Mouse (Mus musculus) midbrain, embryonic 15.5 days (tissue): ENCODE measurements around the gene Ide. TPM values are rescaled to one million over a fixed set of nuclear protein-coding genes. Genes with fewer than 3 reads are reported as not detected.

Experiments
- ATAC-seq: fragments of 200-750 bp; cut with Nextera tagmentation; replicated peaks from 2 replicates; pipeline ENCODE4 v1.8.0; 2017; ENCODE audit warnings: moderate TSS enrichment
- H3K27ac ChIP-seq: fragments of 300-500 bp; sonication (generic); 2 replicates; pipeline ENCODE4 v1.5.1; 2015; ENCODE audit warnings: mild to moderate bottlenecking, inconsistent platforms
- H3K27me3 ChIP-seq: fragments of 300-500 bp; sonication (generic); replicated peaks from 2 replicates; pipeline ENCODE4 v1.6.1; 2015; ENCODE audit warnings: inconsistent platforms
- H3K36me3 ChIP-seq: fragments of 300-500 bp; sonication (generic); replicated peaks from 2 replicates; pipeline ENCODE4 v1.6.1; 2015; ENCODE audit warnings: inconsistent platforms
- H3K4me1 ChIP-seq: fragments of 300-500 bp; sonication (generic); 2 replicates; pipeline ENCODE4 v1.6.1; 2015; ENCODE audit warnings: inconsistent platforms
- H3K4me2 ChIP-seq: fragments of 300-500 bp; sonication (generic); 2 replicates; pipeline ENCODE4 v1.6.1; 2015; ENCODE audit warnings: inconsistent platforms, mild to moderate bottlenecking, moderate library complexity
- H3K4me3 ChIP-seq: fragments of 300-500 bp; sonication (generic); 2 replicates; pipeline ENCODE4 v1.5.1; 2015; ENCODE audit warnings: mild to moderate bottlenecking, inconsistent platforms
- H3K9ac ChIP-seq: fragments of 300-500 bp; sonication (generic); 2 replicates; pipeline ENCODE4 v1.6.1; 2015; ENCODE audit warnings: mild to moderate bottlenecking, inconsistent platforms
- H3K9me3 ChIP-seq: fragments of 300-500 bp; sonication (generic); 2 replicates; pipeline ENCODE4 v1.6.1; 2016; ENCODE audit warnings: inconsistent platforms
- WGBS: fragments of 180-500 bp; shearing (Covaris S2); methylation state at CpG from one replicate; pipeline ENCODE4 v1.1.7; 2015; ENCODE audit warnings: mixed read lengths; 5-methylcytosine and 5-hydroxymethylcytosine counted together
- polyA plus RNA-seq: library from polyadenylated mRNA; unstranded; fragments of >200 nt; fragmentation: Nextera tagmentation; extraction: Ambion mirVana; gene quantifications from 2 replicates; pipeline ENCODE4 v1.2.1, GENCODE M21; 2015

The Ide gene
- polyA plus RNA-seq, 1 experiment from 2014 or later: 39.0 TPM

DNA sequence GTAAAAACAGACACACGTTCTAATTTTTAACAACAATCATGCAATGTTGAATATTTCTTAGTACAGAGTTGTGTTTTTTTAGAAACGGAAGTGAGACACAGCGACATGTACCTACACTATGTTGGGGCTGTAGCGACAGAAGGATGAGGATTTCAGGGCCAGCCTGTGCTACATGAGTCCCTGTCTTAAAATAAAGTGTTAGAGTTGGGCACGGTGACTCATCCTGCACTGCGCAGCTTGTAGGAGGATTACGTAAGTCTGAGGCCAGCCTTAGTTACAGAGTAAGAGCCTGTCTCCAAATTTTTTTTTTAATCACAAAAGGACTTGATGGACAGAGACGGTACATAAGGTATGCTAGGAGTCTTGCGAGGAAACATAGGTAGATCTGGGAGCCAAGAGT lies 82.3 kb downstream of the Ide start:
- ATAC-seq: no peak
- 91% methylated on average over 9 of the region's 9 CpGs for WGBS
- no peak overlapping the region for H3K4me2 ChIP-seq

GRCm38 (mm10) chr19:37252104-37252503 lies 85.5 kb downstream of the Ide start:
- ATAC-seq: no peak
- Histone ChIP-seq H3K27ac (no peak overlapping the region), H3K4me2 (no peak overlapping the region), H3K9ac (no peak overlapping the region), H3K4me1 (no peaks in the 10 kb centered on the region), H3K36me3 (no peaks in the 10 kb centered on the region), H3K9me3 (no peaks in the 10 kb centered on the region), H3K4me3 (no peak overlapping the region), H3K27me3 (no peaks in the 10 kb centered on the region)
- 67% methylated on average over 6 of the region's 6 CpGs for WGBS

More for the DNA sequence above, 82.3 kb downstream of the Ide start:
- Histone ChIP-seq H3K36me3 (no peaks in the 10 kb centered on the region), H3K9me3 (no peaks in the 10 kb centered on the region), H3K4me1 (no peaks in the 10 kb centered on the region), H3K27me3 (no peaks in the 10 kb centered on the region), H3K9ac (no peak overlapping the region), H3K4me3 (no peak overlapping the region), H3K27ac (no peak overlapping the region)

- H3K9me3 ChIP-seq: no peaks in the 10 kb centered on the region
- H3K9ac ChIP-seq: no peak overlapping the region
- no peaks in the 10 kb centered on the region for H3K36me3 ChIP-seq
- H3K27me3 ChIP-seq: no peaks in the 10 kb centered on the region
- no peak overlapping the region for H3K4me3 ChIP-seq
- 88% methylated on average over 3 of the region's 3 CpGs for WGBS
- no peaks in the 10 kb centered on the region for H3K4me1 ChIP-seq
- H3K27ac ChIP-seq: no peak overlapping the region
- ATAC-seq: no peak
- H3K4me2 ChIP-seq: no peak overlapping the region
Measured at GRCm38 (mm10) chr19:37248199-37248598, 89.5 kb downstream of the Ide start.

DNA sequence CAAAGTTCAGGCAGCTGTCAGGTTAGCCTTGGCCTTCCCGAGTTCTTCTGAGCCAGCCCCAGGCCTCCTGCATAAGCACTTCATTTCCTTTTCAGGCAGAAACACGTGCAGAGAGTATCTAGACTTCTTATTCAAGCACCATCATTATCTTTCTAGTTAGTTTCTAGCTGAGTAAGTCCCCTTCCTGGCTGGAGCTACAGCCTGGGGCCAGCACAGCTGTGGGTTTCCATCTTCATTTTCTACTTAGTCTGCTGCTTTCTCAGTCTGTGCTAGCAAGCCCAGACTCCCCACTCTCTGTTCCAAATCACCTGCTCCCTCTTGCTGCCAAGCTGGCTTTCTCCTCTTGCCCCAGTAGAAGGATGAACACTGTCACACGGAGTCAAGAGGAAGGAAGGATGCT lies 90.8 kb downstream of the Ide start:
- no peak overlapping the region for H3K27ac ChIP-seq
- H3K4me2 ChIP-seq: no peak overlapping the region
- H3K9ac ChIP-seq: no peak overlapping the region
- no peak for ATAC-seq
- no peaks in the 10 kb centered on the region for H3K36me3 ChIP-seq
- no peaks in the 10 kb centered on the region for H3K9me3 ChIP-seq
- H3K4me3 ChIP-seq: no peak overlapping the region
- 48% methylated on average over 3 of the region's 3 CpGs for WGBS
- H3K27me3 ChIP-seq: no peaks in the 10 kb centered on the region
- H3K4me1 ChIP-seq: no peaks in the 10 kb centered on the region

- Histone ChIP-seq H3K4me2 (no peak overlapping the region), H3K27ac (no peak overlapping the region), H3K27me3 (no peaks in the 10 kb centered on the region), H3K4me1 (peaks cover 13% of the 10 kb centered on the region), H3K9ac (no peak overlapping the region), H3K36me3 (no peaks in the 10 kb centered on the region), H3K9me3 (no peaks in the 10 kb centered on the region), H3K4me3 (no peak overlapping the region)
- no peak for ATAC-seq
- 52% methylated on average over 2 of the region's 2 CpGs for WGBS
Measured at GRCm38 (mm10) chr19:37242707-37243106, 94.9 kb downstream of the Ide start.

GRCm38 (mm10) chr19:37241201-37241600 lies 96.5 kb downstream of the Ide start:
- 69% methylated on average over 5 of the region's 5 CpGs for WGBS
- no peak overlapping the region for H3K4me3 ChIP-seq

GRCm38 (mm10) chr19:37239096-37239495 lies 98.6 kb downstream of the Ide start:
- no peak overlapping the region for H3K4me3 ChIP-seq
- no peak overlapping the region for H3K27ac ChIP-seq
- peak overlapping the region; percentile 35; the same call in 1 of the 2 replicates for H3K4me2 ChIP-seq
- H3K9ac ChIP-seq: no peak overlapping the region
- peaks cover 17% of the 10 kb centered on the region for H3K4me1 ChIP-seq
- peaks cover 6% of the 10 kb centered on the region for H3K27me3 ChIP-seq
- H3K36me3 ChIP-seq: no peaks in the 10 kb centered on the region
- no peak for ATAC-seq
- WGBS: 35% methylated on average over 4 of the region's 4 CpGs
- no peaks in the 10 kb centered on the region for H3K9me3 ChIP-seq

More at GRCm38 (mm10) chr19:37241201-37241600, 96.5 kb downstream of the Ide start:
- Histone ChIP-seq H3K9me3 (no peaks in the 10 kb centered on the region), H3K9ac (no peak overlapping the region), H3K4me1 (peaks cover 13% of the 10 kb centered on the region), H3K4me2 (no peak overlapping the region), H3K27ac (no peak overlapping the region), H3K36me3 (no peaks in the 10 kb centered on the region), H3K27me3 (no peaks in the 10 kb centered on the region)
- ATAC-seq: no peak

DNA sequence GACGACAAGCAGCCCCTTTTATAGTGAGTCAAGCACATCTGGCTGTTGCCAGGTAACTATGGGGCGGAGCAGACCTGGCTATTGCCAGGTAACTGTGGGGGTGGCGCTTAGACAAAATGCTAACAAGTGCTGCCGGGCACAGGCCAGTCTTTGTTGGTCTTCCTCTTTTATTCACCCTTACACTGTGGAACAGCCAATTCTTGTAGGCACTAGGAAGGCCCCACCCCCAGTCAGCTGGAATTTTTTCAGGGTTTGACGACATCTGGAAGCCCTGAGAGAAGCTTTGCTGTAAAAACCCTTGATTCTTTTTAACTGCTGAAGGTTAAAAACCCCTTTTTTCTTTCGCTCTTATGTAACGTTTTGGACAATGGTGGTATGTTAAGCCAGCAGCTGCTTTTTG lies 99.0 kb downstream of the Ide start:
- no peaks in the 10 kb centered on the region for H3K9me3 ChIP-seq
- peak; percentile 80 for ATAC-seq
- H3K9ac ChIP-seq: no peak overlapping the region
- H3K36me3 ChIP-seq: no peaks in the 10 kb centered on the region
- no peak overlapping the region for H3K27ac ChIP-seq
- no peak overlapping the region for H3K4me3 ChIP-seq
- 10% methylated on average over 7 of the region's 7 CpGs for WGBS
- H3K4me1 ChIP-seq: peaks cover 21% of the 10 kb centered on the region
- peak overlapping the region; percentile 35 for H3K4me2 ChIP-seq
- peaks cover 6% of the 10 kb centered on the region for H3K27me3 ChIP-seq

DNA sequence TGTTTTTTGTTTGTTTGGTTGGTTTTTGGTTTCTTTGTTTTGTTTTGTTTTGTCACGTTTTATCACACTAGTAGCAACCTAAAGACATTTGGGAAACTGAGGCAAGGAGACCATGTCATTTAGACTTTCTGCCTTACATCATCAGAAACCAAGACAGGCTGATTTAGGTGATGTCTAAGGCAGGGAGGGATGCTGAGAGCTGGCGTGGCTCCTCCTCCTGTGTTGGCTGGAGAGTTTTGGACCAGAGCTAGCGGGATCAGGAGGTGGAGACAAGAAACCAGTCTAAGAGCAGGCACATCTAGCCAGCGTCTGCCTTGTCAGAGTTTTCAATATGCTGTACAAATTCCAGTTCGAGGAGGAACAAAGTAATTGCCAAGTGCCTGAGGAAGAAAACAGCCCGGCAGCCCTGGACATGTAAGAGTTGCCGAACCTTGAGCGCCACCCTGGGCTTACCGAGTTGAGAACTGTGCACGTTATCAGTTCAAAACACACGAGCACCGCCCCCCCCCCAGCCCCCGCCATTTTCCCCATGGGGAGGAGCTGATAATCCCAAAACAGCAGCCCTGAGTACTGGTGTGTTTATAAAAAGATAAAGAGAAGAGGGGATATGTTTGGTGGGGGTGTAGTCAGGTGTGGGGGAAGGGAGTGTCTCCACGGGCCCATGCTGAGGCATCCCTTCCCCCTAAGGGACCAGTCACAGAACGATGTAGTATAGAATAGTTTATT lies 99.8 kb downstream of the Ide start:
- Histone ChIP-seq H3K4me3 (peak overlapping the region; percentile 6; the same call in 1 of the 2 replicates), H3K4me2 (peak overlapping the region; percentile 35), H3K27ac (no peak overlapping the region), H3K36me3 (no peaks in the 10 kb centered on the region), H3K9me3 (no peaks in the 10 kb centered on the region), H3K27me3 (peaks cover 6% of the 10 kb centered on the region), H3K9ac (no peak overlapping the region), H3K4me1 (peaks cover 24% of the 10 kb centered on the region)
- 9% methylated on average over 15 of the region's 15 CpGs for WGBS
- ATAC-seq: peak; percentile 21

DNA sequence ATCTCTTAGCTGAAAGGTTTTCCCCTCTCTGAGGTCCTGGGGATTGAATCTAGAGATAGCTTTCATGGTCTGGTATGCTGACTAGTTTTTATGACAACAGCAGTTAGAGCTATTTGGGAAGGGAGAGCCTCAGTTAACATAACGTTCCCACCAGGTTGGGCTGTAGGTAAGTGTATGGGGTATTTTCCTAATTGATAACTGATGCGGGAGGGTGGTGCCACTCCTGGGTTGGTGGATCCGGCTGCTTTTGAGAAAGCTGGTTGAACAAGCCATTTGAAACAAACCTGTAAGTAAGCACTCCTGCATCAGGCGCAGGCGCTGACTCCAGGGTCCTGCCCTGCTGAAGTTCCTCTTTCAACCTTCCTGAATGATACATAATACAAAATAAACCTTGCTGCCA lies 100.3 kb downstream of the Ide start:
- Histone ChIP-seq H3K27me3 (peaks cover 6% of the 10 kb centered on the region), H3K4me1 (peaks cover 24% of the 10 kb centered on the region), H3K4me2 (no peak overlapping the region), H3K27ac (no peak overlapping the region), H3K36me3 (no peaks in the 10 kb centered on the region), H3K9me3 (no peaks in the 10 kb centered on the region), H3K4me3 (no peak overlapping the region), H3K9ac (no peak overlapping the region)
- WGBS: 65% methylated on average over 5 of the region's 5 CpGs
- no peak for ATAC-seq

GRCm38 (mm10) chr19:37235818-37236217 lies 101.8 kb downstream of the Ide start:
- no peak for ATAC-seq
- H3K9ac ChIP-seq: no peak overlapping the region
- WGBS: 53% methylated on average over 8 of the region's 8 CpGs
- no peak overlapping the region for H3K27ac ChIP-seq
- H3K4me3 ChIP-seq: no peak overlapping the region
- H3K9me3 ChIP-seq: no peaks in the 10 kb centered on the region
- peaks cover 6% of the 10 kb centered on the region for H3K27me3 ChIP-seq
- peaks cover 24% of the 10 kb centered on the region for H3K4me1 ChIP-seq
- no peak overlapping the region for H3K4me2 ChIP-seq
- no peaks in the 10 kb centered on the region for H3K36me3 ChIP-seq

DNA sequence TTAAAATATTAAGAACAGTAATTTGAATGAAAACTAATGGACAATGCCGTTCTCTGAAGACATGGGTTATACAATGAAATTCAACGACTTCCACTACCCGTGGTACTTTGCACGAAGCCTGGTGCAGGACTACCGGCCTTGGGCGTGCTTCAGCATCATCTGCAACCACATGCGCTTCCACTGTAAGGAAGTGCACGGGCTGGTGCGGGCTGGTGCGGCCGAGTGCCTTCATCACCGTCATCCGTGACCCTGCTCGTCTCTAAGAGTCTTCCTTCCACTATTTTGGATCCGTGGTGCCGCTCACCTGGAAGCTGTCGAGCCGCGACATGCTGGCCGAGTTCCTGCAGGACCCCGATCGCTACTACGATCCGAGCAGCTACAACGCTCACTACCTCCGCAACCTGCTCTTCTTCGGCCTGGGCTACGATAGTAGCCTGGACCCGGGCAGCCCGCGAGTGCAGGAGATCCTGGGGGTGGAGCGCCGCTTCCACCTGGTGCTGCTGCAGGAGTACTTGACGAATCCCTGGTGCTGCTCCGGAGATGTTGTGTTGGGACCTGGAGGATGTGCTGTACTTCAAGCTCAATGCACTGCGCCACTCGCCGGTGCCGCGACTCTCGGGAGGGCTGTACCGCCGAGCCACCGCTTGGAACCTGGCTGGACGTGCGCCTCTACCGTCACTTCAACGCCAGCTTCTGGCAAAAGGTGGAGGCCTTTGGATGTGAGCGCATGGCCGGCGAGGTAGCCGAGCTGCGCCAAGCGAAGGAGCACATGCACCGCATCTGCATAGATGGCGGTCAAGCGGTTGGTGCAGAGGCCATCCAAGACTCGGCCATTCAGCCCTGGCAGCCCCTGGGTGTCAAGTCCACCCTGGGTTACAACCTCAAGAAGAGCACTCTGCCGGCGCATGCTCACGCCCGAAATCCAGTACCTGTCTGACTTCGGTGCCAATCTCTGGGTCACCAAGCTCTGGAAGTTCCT lies 103.8 kb downstream of the Ide start:
- H3K9me3 ChIP-seq: no peaks in the 10 kb centered on the region
- peaks cover 6% of the 10 kb centered on the region for H3K27me3 ChIP-seq
- H3K4me2 ChIP-seq: peak overlapping the region; percentile 73
- 5% methylated on average over 63 of the region's 63 CpGs for WGBS
- no peaks in the 10 kb centered on the region for H3K36me3 ChIP-seq
- H3K9ac ChIP-seq: peak overlapping the region; percentile 50
- peak overlapping the region; percentile 43 for H3K4me3 ChIP-seq
- peaks cover 21% of the 10 kb centered on the region for H3K4me1 ChIP-seq
- peak; percentile 78 for ATAC-seq
- no peak overlapping the region for H3K27ac ChIP-seq
